Comparison of ENCODE assay signal across 9 mouse cellular contexts in the genomic region with DNA sequence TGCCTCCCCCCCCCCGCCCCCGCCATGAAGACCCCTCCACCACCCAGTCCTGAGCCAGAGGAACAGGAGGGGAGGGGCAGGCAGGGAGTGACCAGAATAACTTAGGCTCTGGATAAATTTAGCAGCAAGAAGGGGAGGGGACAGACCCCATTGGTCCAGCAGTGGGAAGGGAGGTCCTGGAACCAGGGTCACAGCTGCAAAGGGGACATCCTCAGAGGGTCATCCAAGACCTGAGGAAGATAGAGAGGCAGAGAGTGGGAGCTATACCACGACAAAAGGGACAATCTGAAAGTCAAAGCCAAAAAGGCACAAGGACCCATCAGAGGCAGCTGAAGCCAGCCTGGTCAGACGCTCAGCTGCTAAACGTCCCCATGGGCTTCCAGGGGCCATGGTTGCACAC. TPM values are rescaled to one million over a fixed set of nuclear protein-coding genes. Genes with fewer than 3 reads are reported as not detected.
A peak's percentile ranks its signal among the peaks of the same experiment; 100 is the strongest.
DNase-seq lines count a peak whose midpoint lies in the region; ATAC-seq and TF ChIP-seq lines count a peak whose summit lies in the region.
"Had no signal": no experiment of that assay in that cellular context is flagged by ENCODE, and none has a peak within 500 bp of the region (broad histone marks: within the 10 kb centered on the region; RNA-seq: fewer than 3 reads in every experiment).

A gene (plus strand): TSS at position 235 of the 400 bp plus-strand sequence.

- no peak within 1 kb of the TSS for H3K27ac ChIP-seq in ES-Bruce4 (ENCODE audit: insufficient read depth, low read length)
- no peak within 1 kb of the TSS; the same call in 1 of the 2 replicates for H3K27ac ChIP-seq in forebrain, embryonic 10.5 days
- peak within 1 kb of the TSS; percentile 95 for H3K27ac ChIP-seq in heart, embryonic 12.5 days (ENCODE audit: poor library complexity, severe bottlenecking)
- H3K27ac ChIP-seq in limb, embryonic 14.5 days (replicated peaks; ENCODE audit: low read depth, low read length), result peak within 1 kb of the TSS; percentile 2; the same call in 1 of the 2 replicates

- no peaks in the 10 kb centered on the region for H3K9me3 ChIP-seq in ES-Bruce4 (replicated peaks; ENCODE audit: control insufficient read depth, insufficient read depth, low read length, poor library complexity, severe bottlenecking)
- H3K9me3 ChIP-seq in forebrain, embryonic 10.5 days, result no peaks in the 10 kb centered on the region
- H3K9me3 ChIP-seq in heart, embryonic 12.5 days (replicated peaks), result 0 out of 2 replicates have a peak, but pooled peaks cover 3% of the 10 kb centered on the region
- H3K9me3 ChIP-seq in limb, embryonic 14.5 days (ENCODE audit: control insufficient read depth, low read length), result no peaks in the 10 kb centered on the region

- peaks cover 9% of the 10 kb centered on the region for H3K4me1 ChIP-seq in ES-Bruce4 (ENCODE audit: control insufficient read depth, insufficient read depth, low read length)
- H3K4me1 ChIP-seq in forebrain, embryonic 10.5 days, result peaks cover 65% of the 10 kb centered on the region
- peaks cover 77% of the 10 kb centered on the region for H3K4me1 ChIP-seq in heart, embryonic 12.5 days (replicated peaks)
- peaks cover 40% of the 10 kb centered on the region for H3K4me1 ChIP-seq in limb, embryonic 14.5 days (ENCODE audit: control insufficient read depth, insufficient read depth, low read length)

- no peak for TF ChIP-seq POLR2A in ES-Bruce4 (IDR thresholded peaks at IDR 0.05; ENCODE audit: insufficient read depth, low read length)
- no peak for TF ChIP-seq POLR2A in limb, embryonic 14.5 days (IDR thresholded peaks at IDR 0.05; ENCODE audit: borderline replicate concordance, extremely low read depth, insufficient read depth, insufficient read length)

- no peak for TF ChIP-seq CTCF in ES-Bruce4 (IDR thresholded peaks at IDR 0.05; ENCODE audit: low read depth, low read length)

- H3K27me3 ChIP-seq in ES-Bruce4 (ENCODE audit: control insufficient read depth, insufficient read depth, low read length, poor library complexity, severe bottlenecking), result no peaks in the 10 kb centered on the region
- H3K27me3 ChIP-seq in forebrain, embryonic 10.5 days (ENCODE audit: poor library complexity, severe bottlenecking), result peaks cover 66% of the 10 kb centered on the region
- 0 out of 2 replicates have a peak, but pooled peaks cover 4% of the 10 kb centered on the region for H3K27me3 ChIP-seq in heart, embryonic 12.5 days (replicated peaks)
- no peaks in the 10 kb centered on the region for H3K27me3 ChIP-seq in limb, embryonic 14.5 days (ENCODE audit: control insufficient read depth, insufficient read depth, low read length)

- H3K9ac ChIP-seq in ES-Bruce4 (ENCODE audit: low read depth, poor library complexity, severe bottlenecking), result no peak within 1 kb of the TSS
- H3K9ac ChIP-seq in heart, embryonic 12.5 days, result peak within 1 kb of the TSS; percentile 85
- peak within 1 kb of the TSS; percentile 70; the same call in 1 of the 2 replicates for H3K9ac ChIP-seq in limb, embryonic 14.5 days (ENCODE audit: low read depth, low read length, severe bottlenecking)

- no peak within 1 kb of the TSS for H3K4me3 ChIP-seq in ES-Bruce4 (ENCODE audit: low read depth, low read length)
- peak within 1 kb of the TSS; percentile 70 for H3K4me3 ChIP-seq in forebrain, embryonic 10.5 days
- H3K4me3 ChIP-seq in heart, embryonic 12.5 days, result peak within 1 kb of the TSS; percentile 77
- H3K4me3 ChIP-seq in limb, embryonic 14.5 days (replicated peaks; ENCODE audit: low read length), result peak within 1 kb of the TSS; percentile 77

- H3K4me2 ChIP-seq in heart, embryonic 12.5 days, result peak within 1 kb of the TSS; percentile 78
- peak within 1 kb of the TSS; percentile 86 for H3K4me2 ChIP-seq in limb, embryonic 14.5 days (replicated peaks; ENCODE audit: low read depth, low read length, severe bottlenecking)

- no peaks in the 10 kb centered on the region for H3K36me3 ChIP-seq in ES-Bruce4 (ENCODE audit: control insufficient read depth, insufficient read depth, low read length, poor library complexity, severe bottlenecking)
- H3K36me3 ChIP-seq in forebrain, embryonic 10.5 days (replicated peaks), result no peaks in the 10 kb centered on the region
- peaks cover 6% of the 10 kb centered on the region; the same call in 1 of the 2 replicates for H3K36me3 ChIP-seq in heart, embryonic 12.5 days
- H3K36me3 ChIP-seq in limb, embryonic 14.5 days (ENCODE audit: control insufficient read depth, insufficient read depth, low read length), result no peaks in the 10 kb centered on the region

- no peak for ATAC-seq in heart, embryonic 12.5 days (ENCODE audit: insufficient number of reproducible peaks, low FRiP score)
- ATAC-seq in limb, embryonic 14.5 days (ENCODE audit: low FRiP score, low read depth), result peak; percentile 14; the same call in 1 of the 2 replicates

- DNase-seq in forebrain, embryonic 10.5 days (ENCODE audit: extremely low spot score, low spot score), result no peak
- DNase-seq in limb, embryonic 14.5 days (ENCODE audit: low spot score), result peak; percentile 12
- DNase-seq in thymus, postnatal 14 days, result no peak
- no peak for DNase-seq in cerebellum, adult 11-12 months
- DNase-seq in lung, postnatal 4 days, result no peak
- DNase-seq: cerebellum, adult 2 months; kidney, postnatal 25 days had no signal

- 33% methylated on average over 5 of the region's 5 CpGs for WGBS in forebrain, embryonic 10.5 days
- 16% methylated on average over 5 of the region's 5 CpGs for WGBS in heart, embryonic 12.5 days
- WGBS in limb, embryonic 14.5 days, result 28% methylated on average over 5 of the region's 5 CpGs

- TF ChIP-seq EP300 in ES-Bruce4 (IDR thresholded peaks at IDR 0.05; ENCODE audit: insufficient read depth, low read depth, low read length), result 0 out of 2 replicates have a peak, but pooled peaks have one; percentile 5

RNA-seq across cellular contexts. Expression of the gene that starts here (rescaled TPM):
- polyA plus RNA-seq in ES-Bruce4 (2011; ENCODE audit: insufficient read depth, insufficient read length, low read depth, missing spikeins), result 5.2 and 6.9 TPM in 2 replicates
- 0.31 and 0.42 TPM in 2 replicates for polyA plus RNA-seq in forebrain, embryonic 10.5 days (2016; fragmentation: Nextera tagmentation; extraction: Ambion mirVana)
- 25.5 and 26.9 TPM in 2 replicates for polyA plus RNA-seq in heart, embryonic 12.5 days (2016; fragmentation: Nextera tagmentation; extraction: Ambion mirVana)
- 9.5 and 17.9 TPM in 2 replicates for polyA plus RNA-seq in limb, embryonic 14.5 days (2012; rRNA removed)
- polyA plus RNA-seq in limb, embryonic 14.5 days (2014; fragmentation: Nextera tagmentation; extraction: Ambion mirVana), result 4.1 and 5.9 TPM in 2 replicates

Comparison
In these comparisons a context has a peak if more than half of its experiments do, and no peak if none do; other contexts are left out.
1. H3K27ac ChIP-seq: peak in heart, embryonic 12.5 days (single experiment) and limb, embryonic 14.5 days (single experiment); none in ES-Bruce4 (single experiment) and forebrain, embryonic 10.5 days (single experiment).